Mouse (Mus musculus) frontal cortex, postnatal 10 days (tissue): ENCODE data around the gene Rnase13.

Source experiments
- DNase-seq, 2 experiments: peaks; one replicate each; pipeline ENCODE4 v3.0.0; 2022; ENCODE audit warnings: low spot score in 2 of 2, mixed read lengths in 1 of 2

The Rnase13 gene

DNA sequence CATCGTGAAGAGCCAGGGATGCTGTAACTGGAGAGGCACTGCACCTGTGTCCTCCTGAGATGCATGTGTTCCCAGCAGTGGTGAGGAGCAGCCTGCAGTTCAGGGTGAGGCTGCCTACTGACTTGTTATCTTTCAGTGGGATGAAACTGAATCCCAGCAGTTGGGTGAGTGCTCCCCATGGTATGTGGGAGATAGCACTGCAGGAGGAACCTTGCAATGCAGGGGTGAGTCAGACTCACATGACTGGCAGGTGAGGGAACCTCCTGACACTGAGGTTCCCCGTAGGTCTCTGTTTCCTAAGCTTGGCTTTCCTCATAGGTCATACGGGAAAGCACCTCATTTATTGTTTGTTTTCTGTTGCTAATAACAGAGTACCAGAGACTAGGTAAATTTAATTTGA is 45.1 kb downstream of the Rnase13 start:
- no peak for DNase-seq

DNA sequence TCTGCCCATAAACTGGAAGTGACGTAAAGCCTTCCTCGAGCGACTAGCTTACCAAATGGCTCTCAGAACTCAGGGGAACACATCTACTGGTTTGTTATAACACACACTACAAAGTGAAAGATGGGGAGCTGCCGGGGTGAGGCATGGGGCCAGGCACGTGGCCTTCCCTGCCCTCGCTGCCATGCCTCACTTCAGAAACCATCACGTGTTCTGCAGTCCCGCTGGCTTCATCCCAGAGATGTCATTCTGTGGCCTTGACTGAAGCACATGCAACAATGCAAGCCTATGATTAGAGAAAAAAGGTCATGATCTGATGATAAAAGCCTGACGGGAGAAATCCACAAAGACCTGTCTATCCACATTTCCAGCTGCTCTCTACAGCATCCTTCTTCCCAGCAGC is 50.8 kb downstream of the Rnase13 start:
- DNase-seq = no peak
